Mouse (Mus musculus): ENCODE data around the gene Lman1l. TPM values are rescaled to one million over a fixed set of nuclear protein-coding genes. Genes with fewer than 3 reads are reported as not detected.

The Lman1l gene
- total RNA-seq, 1 experiment = 0.22 TPM

DNA sequence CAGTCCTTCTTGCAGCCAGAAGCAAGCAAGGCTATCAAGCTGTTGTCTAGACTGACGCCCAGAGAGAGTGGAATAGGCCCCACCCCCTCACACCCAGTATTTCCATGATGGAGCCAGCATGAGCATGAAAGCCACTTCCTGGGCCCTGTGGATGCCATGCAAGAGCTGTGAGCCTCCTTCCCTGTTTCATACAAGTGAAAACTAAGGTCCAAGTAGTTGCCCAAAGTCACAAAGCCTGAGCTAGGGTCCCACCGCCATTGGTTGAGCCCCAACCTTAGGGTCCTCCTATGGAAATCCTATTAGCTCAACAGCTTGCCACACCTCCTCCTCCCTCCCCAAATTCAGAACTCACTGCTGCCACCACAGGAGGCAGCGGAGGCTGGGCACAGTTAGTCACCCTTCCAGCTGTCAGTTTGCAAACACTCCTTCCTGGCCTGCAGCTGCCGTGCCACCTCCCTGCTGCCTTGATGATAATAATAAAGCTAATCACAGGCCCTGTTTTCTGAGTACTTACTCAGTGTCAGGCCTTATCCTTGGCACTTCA, 13.0 kb upstream of the Lman1l start:
- Histone ChIP-seq H3K9ac (ENCODE audit: insufficient read depth, low read depth, low read length, poor library complexity, severe bottlenecking) (no peak overlapping the region), H3K4me1 (ENCODE audit: control insufficient read depth in 2 of 2, insufficient read depth in 2 of 2, low read length in 2 of 2, poor library complexity in 1 of 2) (peaks cover 0 to 5% of the 10 kb centered on the region in 2 experiments; a peak in 1 of 4 replicates), H3K4me3 (ENCODE audit: insufficient read depth in 1 of 2, low read depth in 1 of 2, low read length in 2 of 2, poor library complexity in 1 of 2, severe bottlenecking in 1 of 2) (no peak overlapping the region), H3K27ac (ENCODE audit: insufficient read depth, low read depth, low read length, poor library complexity, severe bottlenecking) (no peak overlapping the region), H3K9me3 (ENCODE audit: control insufficient read depth, insufficient read depth, low read depth, low read length) (no peaks in the 10 kb centered on the region), H3K36me3 (ENCODE audit: control insufficient read depth, insufficient read depth, low read length, poor library complexity, severe bottlenecking) (peaks cover 25% of the 10 kb centered on the region; the same call in 1 of the 2 replicates)
- in situ Hi-C loops (cut with MboI; ENCODE audit: low sequenced_read_pairs in 2 of 2, unreplicated experiment in 2 of 2) = no loop called here
- TF ChIP-seq MAFK (IDR thresholded peaks at IDR 0.05; ENCODE audit: insufficient read depth, low read depth, low read length) = no peak
- TF ChIP-seq HCFC1 (IDR thresholded peaks at IDR 0.05; ENCODE audit: borderline replicate concordance, insufficient read depth, low read length) = no peak
- no peak for TF ChIP-seq ZNF384 (IDR thresholded peaks at IDR 0.05; ENCODE audit: low read depth, low read length)
- no peak for TF ChIP-seq ZC3H11A (IDR thresholded peaks at IDR 0.05; ENCODE audit: borderline replicate concordance, low read depth, low read length)
- no peak for TF ChIP-seq CHD2 (IDR thresholded peaks at IDR 0.05; ENCODE audit: low read depth, low read length)
- no peak for DNase-seq (ENCODE audit: low read depth, low spot score)

DNA sequence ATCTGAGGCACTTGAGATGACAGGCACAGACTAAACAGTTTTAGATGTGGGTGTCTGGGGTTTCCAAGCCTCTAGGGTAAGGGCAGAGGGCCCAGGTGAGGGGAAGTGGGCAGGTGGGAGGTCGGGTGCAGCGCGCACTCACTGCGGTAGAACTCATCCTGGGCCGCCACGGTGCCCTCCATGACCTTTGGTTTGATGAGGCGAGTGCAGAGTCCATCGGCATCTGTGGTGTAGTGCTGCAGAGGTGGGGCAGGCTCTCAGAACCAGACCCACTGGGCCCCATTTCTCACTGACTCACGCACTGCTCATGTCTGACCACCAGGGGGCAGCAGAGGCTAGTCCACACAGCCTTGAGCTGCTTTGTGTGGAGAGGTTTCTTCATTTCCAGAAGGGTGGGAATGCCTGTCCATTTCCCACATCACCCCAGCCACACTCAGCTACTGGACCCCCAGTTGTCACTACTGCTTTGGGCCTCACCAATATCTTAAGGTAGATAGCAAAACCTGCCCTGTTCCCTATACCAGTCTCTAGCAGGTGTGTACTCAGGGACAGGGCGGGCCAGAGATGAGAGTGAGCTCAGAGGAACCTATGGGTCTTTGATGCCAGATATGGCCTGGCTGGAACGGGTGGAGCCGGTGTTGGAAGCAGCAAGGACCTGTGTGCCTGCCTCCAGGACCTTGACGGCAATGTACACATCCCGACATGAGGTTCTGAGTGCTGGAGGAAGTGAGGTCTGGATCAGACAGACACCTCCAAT, 8.7 kb upstream of the Lman1l start:
- H3K36me3 ChIP-seq (ENCODE audit: control insufficient read depth, insufficient read depth, low read length, poor library complexity, severe bottlenecking) = peaks cover 51% of the 10 kb centered on the region
- no peak for DNase-seq (ENCODE audit: low read depth, low spot score)
- H3K9me3 ChIP-seq (ENCODE audit: control insufficient read depth, insufficient read depth, low read depth, low read length) = no peaks in the 10 kb centered on the region
- in situ Hi-C loops (cut with MboI; ENCODE audit: low sequenced_read_pairs in 2 of 2, unreplicated experiment in 2 of 2) = no loop called here
- TF ChIP-seq ZC3H11A (IDR thresholded peaks at IDR 0.05; ENCODE audit: borderline replicate concordance, low read depth, low read length) (peak; percentile 18; the same call in 1 of the 2 replicates), ZNF384 (IDR thresholded peaks at IDR 0.05; ENCODE audit: low read depth, low read length) (no peak)
- H3K4me3 ChIP-seq (ENCODE audit: insufficient read depth in 1 of 2, low read depth in 1 of 2, low read length in 2 of 2, poor library complexity in 1 of 2, severe bottlenecking in 1 of 2) = no peak overlapping the region
- H3K9ac ChIP-seq (ENCODE audit: insufficient read depth, low read depth, low read length, poor library complexity, severe bottlenecking) = no peak overlapping the region
- H3K27ac ChIP-seq (ENCODE audit: insufficient read depth, low read depth, low read length, poor library complexity, severe bottlenecking) = no peak overlapping the region
- H3K4me1 ChIP-seq (ENCODE audit: control insufficient read depth in 2 of 2, insufficient read depth in 2 of 2, low read length in 2 of 2, poor library complexity in 1 of 2) = peaks cover 0 to 12% of the 10 kb centered on the region in 2 experiments; a peak in 2 of 4 replicates

DNA sequence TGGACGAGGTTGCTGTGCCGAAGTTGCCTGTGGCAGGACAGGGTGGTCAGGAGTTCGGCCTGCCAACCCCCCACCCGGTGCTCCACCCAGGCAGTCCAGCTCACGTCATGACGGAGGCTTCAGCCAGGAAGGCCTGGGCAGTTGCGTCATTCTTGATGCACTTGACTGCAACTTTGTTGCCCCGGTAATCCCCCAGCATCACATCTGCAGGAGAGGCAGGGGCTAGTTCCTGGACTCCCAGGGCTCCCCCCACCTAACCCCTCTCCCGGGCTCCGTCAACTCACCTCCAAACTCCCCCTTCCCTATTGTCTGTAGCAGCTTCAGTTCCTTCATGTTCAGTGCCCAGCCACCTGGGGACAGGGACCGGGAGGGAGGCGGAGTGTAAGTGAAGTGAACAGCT, 8.1 kb upstream of the Lman1l start:
- Histone ChIP-seq H3K9ac (ENCODE audit: insufficient read depth, low read depth, low read length, poor library complexity, severe bottlenecking) (no peak overlapping the region), H3K27ac (ENCODE audit: insufficient read depth, low read depth, low read length, poor library complexity, severe bottlenecking) (no peak overlapping the region), H3K36me3 (ENCODE audit: control insufficient read depth, insufficient read depth, low read length, poor library complexity, severe bottlenecking) (peaks cover 51% of the 10 kb centered on the region), H3K9me3 (ENCODE audit: control insufficient read depth, insufficient read depth, low read depth, low read length) (no peaks in the 10 kb centered on the region), H3K4me3 (ENCODE audit: insufficient read depth in 1 of 2, low read depth in 1 of 2, low read length in 2 of 2, poor library complexity in 1 of 2, severe bottlenecking in 1 of 2) (no peak overlapping the region), H3K4me1 (ENCODE audit: control insufficient read depth in 2 of 2, insufficient read depth in 2 of 2, low read length in 2 of 2, poor library complexity in 1 of 2) (peaks cover 0 to 12% of the 10 kb centered on the region in 2 experiments; a peak in 2 of 4 replicates)
- TF ChIP-seq HCFC1 (IDR thresholded peaks at IDR 0.05; ENCODE audit: borderline replicate concordance, insufficient read depth, low read length) (no peak), CHD2 (IDR thresholded peaks at IDR 0.05; ENCODE audit: low read depth, low read length) (no peak), ZNF384 (IDR thresholded peaks at IDR 0.05; ENCODE audit: low read depth, low read length) (no peak), MAFK (IDR thresholded peaks at IDR 0.05; ENCODE audit: insufficient read depth, low read depth, low read length) (no peak)
- in situ Hi-C loops (cut with MboI; ENCODE audit: low sequenced_read_pairs in 2 of 2, unreplicated experiment in 2 of 2) = no loop called here
- DNase-seq (ENCODE audit: low read depth, low spot score) = no peak

DNA sequence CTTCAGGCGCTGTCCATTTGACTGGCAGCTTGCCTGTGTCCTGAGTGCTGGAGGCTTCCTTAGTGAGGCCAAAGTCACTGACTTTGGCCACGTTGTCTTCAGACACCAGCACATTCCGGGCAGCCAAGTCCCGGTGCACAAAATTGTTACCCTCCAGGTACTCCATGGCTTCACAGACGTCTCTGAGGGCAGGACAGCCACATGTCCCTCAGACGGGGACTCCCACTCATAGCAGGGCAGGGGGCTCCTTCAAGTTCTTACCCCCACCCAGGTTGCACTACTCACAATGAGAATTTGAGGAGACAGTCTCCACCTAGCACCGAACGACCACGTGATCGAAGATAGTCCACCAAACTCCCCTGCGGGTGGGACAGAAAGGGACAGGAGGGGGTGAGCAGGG, 7.3 kb upstream of the Lman1l start:
- Histone ChIP-seq H3K9me3 (ENCODE audit: control insufficient read depth, insufficient read depth, low read depth, low read length) (no peaks in the 10 kb centered on the region), H3K36me3 (ENCODE audit: control insufficient read depth, insufficient read depth, low read length, poor library complexity, severe bottlenecking) (peaks cover 51% of the 10 kb centered on the region), H3K4me3 (ENCODE audit: insufficient read depth in 1 of 2, low read depth in 1 of 2, low read length in 2 of 2, poor library complexity in 1 of 2, severe bottlenecking in 1 of 2) (no peak overlapping the region), H3K27ac (ENCODE audit: insufficient read depth, low read depth, low read length, poor library complexity, severe bottlenecking) (no peak overlapping the region), H3K9ac (ENCODE audit: insufficient read depth, low read depth, low read length, poor library complexity, severe bottlenecking) (no peak overlapping the region), H3K4me1 (ENCODE audit: control insufficient read depth in 2 of 2, insufficient read depth in 2 of 2, low read length in 2 of 2, poor library complexity in 1 of 2) (peaks cover 0 to 12% of the 10 kb centered on the region in 2 experiments; a peak in 2 of 4 replicates)
- no peak for DNase-seq (ENCODE audit: low read depth, low spot score)
- in situ Hi-C loops (cut with MboI; ENCODE audit: low sequenced_read_pairs in 2 of 2, unreplicated experiment in 2 of 2) = no loop called here
- TF ChIP-seq HCFC1 (IDR thresholded peaks at IDR 0.05; ENCODE audit: borderline replicate concordance, insufficient read depth, low read length) = no peak
- TF ChIP-seq CHD2 (IDR thresholded peaks at IDR 0.05; ENCODE audit: low read depth, low read length) = no peak
- TF ChIP-seq ZNF384 (IDR thresholded peaks at IDR 0.05; ENCODE audit: low read depth, low read length) = no peak
- no peak for TF ChIP-seq MAFK (IDR thresholded peaks at IDR 0.05; ENCODE audit: insufficient read depth, low read depth, low read length)
- TF ChIP-seq ZC3H11A (IDR thresholded peaks at IDR 0.05; ENCODE audit: borderline replicate concordance, low read depth, low read length) = no peak

Data from ES-E14 (cell line).